Mouse (Mus musculus): ENCODE data around the gene Cyp4a32. TPM values are rescaled to one million over a fixed set of nuclear protein-coding genes. Genes with fewer than 3 reads are reported as not detected.

Gene Cyp4a32
- polyA plus RNA-seq, 2 experiments: not detected

GRCm38 (mm10) chr4:115659190-115659589, 58.4 kb downstream of the Cyp4a32 start:
- no peaks in the 10 kb centered on the region for H3K9me3 ChIP-seq (ENCODE audit: control insufficient read depth, low read length)
- no peak overlapping the region for H3K9ac ChIP-seq (ENCODE audit: low read depth, low read length, severe bottlenecking)
- ATAC-seq (ENCODE audit: low FRiP score, low read depth) (no peak), DNase-seq (ENCODE audit: low spot score) (no peak)
- H3K36me3 ChIP-seq (ENCODE audit: control insufficient read depth, insufficient read depth, low read length): no peaks in the 10 kb centered on the region
- no peaks in the 10 kb centered on the region for H3K27me3 ChIP-seq (ENCODE audit: control insufficient read depth, insufficient read depth, low read length)
- TF ChIP-seq POLR2A (IDR thresholded peaks at IDR 0.05; ENCODE audit: borderline replicate concordance, extremely low read depth, insufficient read depth, insufficient read length): no peak
- no peaks in the 10 kb centered on the region for H3K4me1 ChIP-seq (ENCODE audit: control insufficient read depth, insufficient read depth, low read length)
- no peak overlapping the region for H3K4me2 ChIP-seq (replicated peaks; ENCODE audit: low read depth, low read length, severe bottlenecking)
- H3K4me3 ChIP-seq (replicated peaks; ENCODE audit: low read length): no peak overlapping the region
- no peak overlapping the region for H3K27ac ChIP-seq (replicated peaks; ENCODE audit: low read depth, low read length)

Other genes with a start within 250 kb of the Cyp4a32 start
- not detected in 2 replicates for gene Cyp4a12b, start 189.3 kb upstream of the Cyp4a32 start, polyA plus RNA-seq (2012; rRNA removed)
- not detected in 2 replicates for gene Cyp4a12b, start 189.3 kb upstream of the Cyp4a32 start, polyA plus RNA-seq (2014; fragmentation: Nextera tagmentation; extraction: Ambion mirVana)
- gene Cyp4a30b, start 148.4 kb upstream of the Cyp4a32 start, polyA plus RNA-seq (2012; rRNA removed): not detected in 2 replicates
- gene Cyp4a30b, start 148.4 kb upstream of the Cyp4a32 start, polyA plus RNA-seq (2014; fragmentation: Nextera tagmentation; extraction: Ambion mirVana): not detected in 2 replicates
- gene Cyp4a14, start 104.8 kb upstream of the Cyp4a32 start, polyA plus RNA-seq (2012; rRNA removed): not detected in 2 replicates
- gene Cyp4a14, start 104.8 kb upstream of the Cyp4a32 start, polyA plus RNA-seq (2014; fragmentation: Nextera tagmentation; extraction: Ambion mirVana): not detected in 2 replicates
- gene Cyp4a10, start 82.7 kb upstream of the Cyp4a32 start, polyA plus RNA-seq (2012; rRNA removed): not detected in 2 replicates
- gene Cyp4a10, start 82.7 kb upstream of the Cyp4a32 start, polyA plus RNA-seq (2014; fragmentation: Nextera tagmentation; extraction: Ambion mirVana): not detected in 2 replicates
- not detected in 2 replicates for gene Cyp4a31, start 37.3 kb upstream of the Cyp4a32 start, polyA plus RNA-seq (2012; rRNA removed)
- gene Cyp4a31, start 37.3 kb upstream of the Cyp4a32 start, polyA plus RNA-seq (2014; fragmentation: Nextera tagmentation; extraction: Ambion mirVana): not detected in 2 replicates
- gene Cyp4b1, start 46.8 kb downstream of the Cyp4a32 start, polyA plus RNA-seq (2012; rRNA removed): 1.0 and 1.2 TPM in 2 replicates
- 0.46 and 1.0 TPM in 2 replicates for gene Cyp4b1, start 46.8 kb downstream of the Cyp4a32 start, polyA plus RNA-seq (2014; fragmentation: Nextera tagmentation; extraction: Ambion mirVana)
- 24.8 and 26.3 TPM in 2 replicates for gene Efcab14, start 136.8 kb downstream of the Cyp4a32 start, polyA plus RNA-seq (2012; rRNA removed)
- gene Efcab14, start 136.8 kb downstream of the Cyp4a32 start, polyA plus RNA-seq (2014; fragmentation: Nextera tagmentation; extraction: Ambion mirVana): 35.2 and 40.2 TPM in 2 replicates
- 0.50 and 1.0 TPM in 2 replicates for gene Tex38, start 180.0 kb downstream of the Cyp4a32 start, polyA plus RNA-seq (2012; rRNA removed)
- 0.32 TPM in 1 of 2 replicates, not detected in the other for gene Tex38, start 180.0 kb downstream of the Cyp4a32 start, polyA plus RNA-seq (2014; fragmentation: Nextera tagmentation; extraction: Ambion mirVana)
- 29.9 and 35.5 TPM in 2 replicates for gene Atpaf1, start 183.8 kb downstream of the Cyp4a32 start, polyA plus RNA-seq (2012; rRNA removed)
- gene Atpaf1, start 183.8 kb downstream of the Cyp4a32 start, polyA plus RNA-seq (2014; fragmentation: Nextera tagmentation; extraction: Ambion mirVana): 57.1 and 58.4 TPM in 2 replicates
- 16.3 and 19.7 TPM in 2 replicates for gene Mob3c, start 227.1 kb downstream of the Cyp4a32 start, polyA plus RNA-seq (2012; rRNA removed)
- gene Mob3c, start 227.1 kb downstream of the Cyp4a32 start, polyA plus RNA-seq (2014; fragmentation: Nextera tagmentation; extraction: Ambion mirVana): 8.6 and 11.6 TPM in 2 replicates
- 69.6 and 73.9 TPM in 2 replicates for gene Mknk1, start 238.2 kb downstream of the Cyp4a32 start, polyA plus RNA-seq (2012; rRNA removed)
- gene Mknk1, start 238.2 kb downstream of the Cyp4a32 start, polyA plus RNA-seq (2014; fragmentation: Nextera tagmentation; extraction: Ambion mirVana): 28.4 and 28.5 TPM in 2 replicates

All from limb, embryonic 14.5 days (tissue).